Comparison of ENCODE assay signal across 9 mouse cellular contexts in the genomic region with DNA sequence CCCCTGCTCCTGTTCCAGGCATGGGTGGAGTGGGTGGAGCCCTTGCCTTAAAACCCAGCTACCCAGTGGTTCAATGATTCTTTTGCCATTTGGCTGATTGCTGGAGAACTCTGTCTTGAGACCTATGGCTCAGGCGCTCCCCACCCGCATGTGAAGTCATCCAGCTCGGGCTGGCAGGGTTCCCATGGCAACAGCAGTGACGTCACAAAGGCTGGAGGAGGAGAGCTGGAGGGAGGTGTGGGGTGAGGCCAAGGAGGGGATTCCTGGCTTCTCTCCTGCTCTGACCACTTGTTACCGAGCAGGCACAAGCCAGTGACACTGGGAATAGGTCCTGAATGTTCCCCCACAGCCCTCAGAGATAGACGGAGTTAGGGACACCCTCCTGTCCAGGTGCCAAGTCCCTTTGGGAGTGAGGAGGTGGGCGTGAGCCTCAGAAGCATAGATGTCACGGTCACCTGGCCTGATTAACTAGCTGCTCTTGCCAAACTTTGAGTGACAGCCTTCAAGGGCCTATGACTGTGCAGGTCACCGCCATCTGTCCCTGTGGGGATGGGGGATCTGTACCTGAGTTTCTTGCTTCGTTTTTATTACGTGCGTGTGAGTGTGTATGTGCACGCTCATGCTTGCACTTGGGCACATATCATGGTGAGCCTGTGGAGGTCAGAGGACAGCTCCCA. TPM values are rescaled to one million over a fixed set of nuclear protein-coding genes. Genes with fewer than 3 reads are reported as not detected.
A peak's percentile ranks its signal among the peaks of the same experiment; 100 is the strongest.
DNase-seq lines count a peak whose midpoint lies in the region; ATAC-seq lines count a peak whose summit lies in the region.
"Had no signal": no experiment of that assay in that cellular context is flagged by ENCODE, and none has a peak within 500 bp of the region (broad histone marks: within the 10 kb centered on the region; RNA-seq: fewer than 3 reads in every experiment).

No protein-coding gene starts in this region.

- no peak overlapping the region for H3K4me2 ChIP-seq in forebrain, embryonic 15.5 days (replicated peaks)
- no peak overlapping the region for H3K4me2 ChIP-seq in intestine, embryonic 16.5 days (ENCODE audit: low read depth, low read length)

- peak overlapping the region; percentile 36; the same call in 1 of the 2 replicates for H3K27ac ChIP-seq in forebrain, embryonic 15.5 days (replicated peaks)
- H3K27ac ChIP-seq in intestine, embryonic 16.5 days (ENCODE audit: low read length), result no peak overlapping the region
- H3K27ac ChIP-seq in limb, embryonic 10.5 days, result peak overlapping the region; percentile 56
- H3K27ac ChIP-seq: liver, embryonic 14.5 days had no signal

- H3K4me1 ChIP-seq in forebrain, embryonic 15.5 days, result peaks cover 24% of the 10 kb centered on the region
- H3K4me1 ChIP-seq in intestine, embryonic 16.5 days (ENCODE audit: control insufficient read depth, insufficient read depth, low read length), result peaks cover 14% of the 10 kb centered on the region
- peaks cover 31% of the 10 kb centered on the region for H3K4me1 ChIP-seq in limb, embryonic 10.5 days

- no peaks in the 10 kb centered on the region for H3K36me3 ChIP-seq in forebrain, embryonic 15.5 days
- no peaks in the 10 kb centered on the region for H3K36me3 ChIP-seq in intestine, embryonic 16.5 days (ENCODE audit: control insufficient read depth, insufficient read depth, low read length)
- H3K36me3 ChIP-seq in limb, embryonic 10.5 days, result no peaks in the 10 kb centered on the region

- H3K9ac ChIP-seq in forebrain, embryonic 15.5 days (replicated peaks), result no peak overlapping the region
- H3K9ac ChIP-seq in intestine, embryonic 16.5 days (ENCODE audit: low read depth, low read length), result no peak overlapping the region
- H3K9ac ChIP-seq: liver, embryonic 14.5 days had no signal

- peak; percentile 55 for ATAC-seq in forebrain, embryonic 15.5 days (replicated peaks)
- peak; percentile 61 for ATAC-seq in intestine, embryonic 16.5 days

- 0 out of 2 replicates have a peak, but pooled peaks cover 4% of the 10 kb centered on the region for H3K27me3 ChIP-seq in forebrain, embryonic 15.5 days
- no peaks in the 10 kb centered on the region for H3K27me3 ChIP-seq in intestine, embryonic 16.5 days (replicated peaks; ENCODE audit: control insufficient read depth, insufficient read depth, low read length)
- peaks cover 18% of the 10 kb centered on the region for H3K27me3 ChIP-seq in limb, embryonic 10.5 days (ENCODE audit: low read depth, poor library complexity, severe bottlenecking)

- H3K9me3 ChIP-seq in forebrain, embryonic 15.5 days, result no peaks in the 10 kb centered on the region
- H3K9me3 ChIP-seq in intestine, embryonic 16.5 days (ENCODE audit: control insufficient read depth, low read length), result no peaks in the 10 kb centered on the region
- H3K9me3 ChIP-seq in limb, embryonic 10.5 days (replicated peaks), result no peaks in the 10 kb centered on the region

- H3K4me3 ChIP-seq in forebrain, embryonic 15.5 days, result no peak overlapping the region
- H3K4me3 ChIP-seq in intestine, embryonic 16.5 days (ENCODE audit: low read length), result no peak overlapping the region
- H3K4me3 ChIP-seq in limb, embryonic 10.5 days, result peak overlapping the region; percentile 20

- WGBS in forebrain, embryonic 15.5 days, result 30% methylated on average over 13 of the region's 13 CpGs
- 37% methylated on average over 13 of the region's 13 CpGs for WGBS in intestine, embryonic 16.5 days
- WGBS in limb, embryonic 10.5 days, result 40% methylated on average over 13 of the region's 13 CpGs

- peak; percentile 41 to 82 for DNase-seq in cerebellum, postnatal 14 days
- DNase-seq in cerebellum, adult 11-12 months, result no peak
- DNase-seq in adrenal gland, adult 18-20 months (ENCODE audit: low spot score in 2 of 2), result peak; percentile 62 to 77
- DNase-seq in limb, embryonic 10.5 days (ENCODE audit: low spot score), result peak; percentile 94
- peak; percentile 87 for DNase-seq in neural tube, embryonic 10.5 days (ENCODE audit: extremely low spot score, low spot score)
- peak; percentile 52 to 60 for DNase-seq in thymus, postnatal 10 days (ENCODE audit: low spot score in 2 of 2)

RNA-seq across cellular contexts. Expression of a gene that starts 25.0 kb away (rescaled TPM):
- total RNA-seq in adrenal gland, adult 18-20 months (2021), result 10 to 100 TPM in 1 of 2 experiments, under 1 TPM in 1; 0.10 to 19.6 TPM
- polyA plus RNA-seq in forebrain, embryonic 15.5 days (2015; fragmentation: Nextera tagmentation; extraction: Ambion mirVana), result 2.4 and 2.6 TPM in 2 replicates
- polyA plus RNA-seq in intestine, embryonic 16.5 days (2015; fragmentation: Nextera tagmentation; extraction: Ambion mirVana), result 0.16 and 0.17 TPM in 2 replicates
- polyA plus RNA-seq in limb, embryonic 10.5 days (2016; fragmentation: Nextera tagmentation; extraction: Ambion mirVana), result 0.10 and 0.18 TPM in 2 replicates
